Mouse (Mus musculus): ENCODE results near the gene Axdnd1. TPM values are rescaled to one million over a fixed set of nuclear protein-coding genes. Genes with fewer than 3 reads are reported as not detected.
A peak's percentile ranks its signal among the peaks of the same experiment; 100 is the strongest.
"Not testable (repeated sequence)": the region's sequence is repeated elsewhere in the genome, so short reads cannot be mapped to it uniquely, and the experiment has no call there.

The Axdnd1 gene
- total RNA-seq, 1 experiment: 0.49 TPM

DNA sequence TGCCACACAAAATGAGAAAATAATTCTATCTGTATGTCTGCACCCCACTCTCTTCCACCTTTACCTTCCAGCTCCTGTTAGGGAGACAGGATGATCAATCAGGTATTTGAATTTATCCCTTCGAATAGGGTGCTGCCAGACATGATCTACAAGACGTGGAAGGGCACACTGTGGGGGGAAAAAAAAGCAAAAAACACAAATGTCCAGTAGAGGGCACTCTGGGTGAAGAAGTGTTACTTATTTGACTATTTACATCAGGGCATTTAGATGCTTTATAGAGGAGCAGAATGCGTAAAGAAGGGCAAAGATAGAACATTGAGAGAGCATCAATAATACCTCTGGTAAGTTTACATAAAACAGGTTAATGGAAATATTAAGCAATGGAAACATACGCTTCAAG lies 2.8 kb downstream of the Axdnd1 start:
- Histone ChIP-seq H3K4me1 (ENCODE audit: control insufficient read depth in 2 of 2, insufficient read depth in 2 of 2, low read length in 2 of 2, poor library complexity in 1 of 2) (0 out of 4 replicates have a peak, but pooled peaks cover 0 to 2% of the 10 kb centered on the region in 2 experiments), H3K36me3 (ENCODE audit: control insufficient read depth, insufficient read depth, low read length, poor library complexity, severe bottlenecking) (no peaks in the 10 kb centered on the region), H3K9ac (ENCODE audit: insufficient read depth, low read depth, low read length, poor library complexity, severe bottlenecking) (no peak overlapping the region), H3K27ac (ENCODE audit: insufficient read depth, low read depth, low read length, poor library complexity, severe bottlenecking) (no peak overlapping the region), H3K4me3 (ENCODE audit: insufficient read depth in 1 of 2, low read depth in 1 of 2, low read length in 2 of 2, poor library complexity in 1 of 2, severe bottlenecking in 1 of 2) (no peak overlapping the region), H3K9me3 (ENCODE audit: control insufficient read depth, insufficient read depth, low read depth, low read length) (no peaks in the 10 kb centered on the region)
- in situ Hi-C loops (cut with MboI; ENCODE audit: low sequenced_read_pairs in 2 of 2, unreplicated experiment in 2 of 2): no loop called here
- peak; percentile 55 for DNase-seq (ENCODE audit: low read depth, low spot score)
- TF ChIP-seq ZC3H11A (IDR thresholded peaks at IDR 0.05; ENCODE audit: borderline replicate concordance, low read depth, low read length) (no peak), ZNF384 (IDR thresholded peaks at IDR 0.05; ENCODE audit: low read depth, low read length) (no peak)

DNA sequence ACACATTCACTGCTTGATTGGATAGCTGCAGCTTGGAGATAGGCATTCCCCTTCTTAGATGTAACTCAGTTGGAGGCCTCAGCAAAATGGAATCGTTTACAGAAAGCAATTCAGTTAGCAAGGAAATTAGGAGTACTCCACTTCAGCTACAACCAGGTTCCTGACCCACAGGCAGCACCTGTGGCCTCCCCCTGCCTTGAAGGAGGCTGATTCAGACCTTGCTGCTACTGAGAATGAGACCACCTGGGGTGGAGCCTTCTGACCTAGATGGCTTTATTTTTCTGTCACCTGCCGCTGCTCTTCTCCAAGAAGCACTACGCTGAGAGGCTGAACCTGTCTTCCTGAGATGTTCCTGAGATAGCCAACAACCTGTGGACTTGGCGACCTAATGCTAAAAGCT lies 12.4 kb downstream of the Axdnd1 start:
- H3K4me1 ChIP-seq (ENCODE audit: control insufficient read depth in 2 of 2, insufficient read depth in 2 of 2, low read length in 2 of 2, poor library complexity in 1 of 2): peaks cover 2 to 4% of the 10 kb centered on the region in 2 experiments; a peak in 2 of 4 replicates
- H3K4me3 ChIP-seq (ENCODE audit: insufficient read depth in 1 of 2, low read depth in 1 of 2, low read length in 2 of 2, poor library complexity in 1 of 2, severe bottlenecking in 1 of 2): no peak overlapping the region
- no peaks in the 10 kb centered on the region for H3K9me3 ChIP-seq (ENCODE audit: control insufficient read depth, insufficient read depth, low read depth, low read length)
- H3K27ac ChIP-seq (ENCODE audit: insufficient read depth, low read depth, low read length, poor library complexity, severe bottlenecking): no peak overlapping the region
- in situ Hi-C loops (cut with MboI; ENCODE audit: low sequenced_read_pairs in 2 of 2, unreplicated experiment in 2 of 2): no loop called here
- no peak for DNase-seq (ENCODE audit: low read depth, low spot score)
- no peak for TF ChIP-seq MAFK (IDR thresholded peaks at IDR 0.05; ENCODE audit: insufficient read depth, low read depth, low read length)
- no peak for TF ChIP-seq ZNF384 (IDR thresholded peaks at IDR 0.05; ENCODE audit: low read depth, low read length)
- TF ChIP-seq HCFC1 (IDR thresholded peaks at IDR 0.05; ENCODE audit: borderline replicate concordance, insufficient read depth, low read length): no peak
- TF ChIP-seq ZC3H11A (IDR thresholded peaks at IDR 0.05; ENCODE audit: borderline replicate concordance, low read depth, low read length): no peak
- no peak for TF ChIP-seq CHD2 (IDR thresholded peaks at IDR 0.05; ENCODE audit: low read depth, low read length)
- no peak overlapping the region for H3K9ac ChIP-seq (ENCODE audit: insufficient read depth, low read depth, low read length, poor library complexity, severe bottlenecking)
- H3K36me3 ChIP-seq (ENCODE audit: control insufficient read depth, insufficient read depth, low read length, poor library complexity, severe bottlenecking): no peaks in the 10 kb centered on the region

DNA sequence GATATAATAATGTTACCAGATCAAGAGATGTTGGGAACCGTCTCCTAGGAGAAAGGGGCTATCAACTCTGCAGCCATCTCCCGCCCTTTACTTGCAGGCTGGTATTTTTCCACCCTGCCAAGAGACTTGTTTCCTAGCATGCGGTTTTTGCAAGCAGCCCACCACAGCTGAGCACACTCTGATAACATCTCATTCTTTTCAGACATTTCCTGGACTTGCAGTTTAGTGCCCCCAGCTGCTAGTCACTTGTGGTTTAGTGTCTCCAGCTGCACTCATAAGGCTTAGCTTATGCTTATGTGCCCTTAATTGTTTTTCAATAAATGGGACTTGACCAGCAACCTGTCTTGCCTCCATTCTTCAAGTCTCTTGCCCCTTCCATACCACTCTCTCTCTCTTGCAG lies 13.0 kb downstream of the Axdnd1 start:
- DNase-seq (ENCODE audit: low read depth, low spot score): no peak
- Histone ChIP-seq H3K4me1 (ENCODE audit: control insufficient read depth in 2 of 2, insufficient read depth in 2 of 2, low read length in 2 of 2, poor library complexity in 1 of 2) (peaks cover 3 to 7% of the 10 kb centered on the region in 2 experiments; a peak in 2 of 4 replicates), H3K9me3 (ENCODE audit: control insufficient read depth, insufficient read depth, low read depth, low read length) (no peaks in the 10 kb centered on the region), H3K9ac (ENCODE audit: insufficient read depth, low read depth, low read length, poor library complexity, severe bottlenecking) (no peak overlapping the region), H3K4me3 (ENCODE audit: insufficient read depth in 1 of 2, low read depth in 1 of 2, low read length in 2 of 2, poor library complexity in 1 of 2, severe bottlenecking in 1 of 2) (no peak overlapping the region), H3K27ac (ENCODE audit: insufficient read depth, low read depth, low read length, poor library complexity, severe bottlenecking) (no peak overlapping the region), H3K36me3 (ENCODE audit: control insufficient read depth, insufficient read depth, low read length, poor library complexity, severe bottlenecking) (no peaks in the 10 kb centered on the region)
- in situ Hi-C loops (cut with MboI; ENCODE audit: low sequenced_read_pairs in 2 of 2, unreplicated experiment in 2 of 2): no loop called here
- TF ChIP-seq CHD2 (IDR thresholded peaks at IDR 0.05; ENCODE audit: low read depth, low read length) (no peak), ZNF384 (IDR thresholded peaks at IDR 0.05; ENCODE audit: low read depth, low read length) (no peak), HCFC1 (IDR thresholded peaks at IDR 0.05; ENCODE audit: borderline replicate concordance, insufficient read depth, low read length) (no peak), MAFK (IDR thresholded peaks at IDR 0.05; ENCODE audit: insufficient read depth, low read depth, low read length) (no peak), ZC3H11A (IDR thresholded peaks at IDR 0.05; ENCODE audit: borderline replicate concordance, low read depth, low read length) (no peak)

DNA sequence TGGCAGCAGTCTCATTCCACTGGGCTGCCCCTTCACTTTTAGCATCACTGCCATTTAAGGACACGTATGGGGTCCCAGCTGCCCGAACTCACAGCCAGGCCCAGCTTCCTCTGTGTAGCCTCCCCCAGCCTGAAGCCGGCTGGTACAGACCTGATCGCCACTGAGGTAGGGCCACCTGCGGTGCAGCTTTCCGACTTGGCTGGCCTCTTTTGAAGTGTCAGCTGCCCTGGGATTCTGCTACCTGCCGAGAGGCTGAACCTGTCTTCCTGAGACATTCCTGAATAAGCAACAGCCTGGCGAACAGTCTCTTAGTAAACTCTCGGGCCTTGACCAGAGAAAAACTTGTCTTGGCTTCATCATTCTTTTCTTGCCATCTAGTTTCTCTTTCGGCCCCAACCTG lies 17.7 kb downstream of the Axdnd1 start:
- H3K27ac ChIP-seq (ENCODE audit: insufficient read depth, low read depth, low read length, poor library complexity, severe bottlenecking): no peak overlapping the region
- TF ChIP-seq CHD2 (IDR thresholded peaks at IDR 0.05; ENCODE audit: low read depth, low read length) (no peak), MAFK (IDR thresholded peaks at IDR 0.05; ENCODE audit: insufficient read depth, low read depth, low read length) (no peak), HCFC1 (IDR thresholded peaks at IDR 0.05; ENCODE audit: borderline replicate concordance, insufficient read depth, low read length) (no peak), ZNF384 (IDR thresholded peaks at IDR 0.05; ENCODE audit: low read depth, low read length) (no peak), ZC3H11A (IDR thresholded peaks at IDR 0.05; ENCODE audit: borderline replicate concordance, low read depth, low read length) (no peak)
- peaks cover 5 to 7% of the 10 kb centered on the region in 2 experiments; a peak in 2 of 4 replicates for H3K4me1 ChIP-seq (ENCODE audit: control insufficient read depth in 2 of 2, insufficient read depth in 2 of 2, low read length in 2 of 2, poor library complexity in 1 of 2)
- H3K36me3 ChIP-seq (ENCODE audit: control insufficient read depth, insufficient read depth, low read length, poor library complexity, severe bottlenecking): no peaks in the 10 kb centered on the region
- no peak overlapping the region for H3K4me3 ChIP-seq (ENCODE audit: insufficient read depth in 1 of 2, low read depth in 1 of 2, low read length in 2 of 2, poor library complexity in 1 of 2, severe bottlenecking in 1 of 2)
- no peaks in the 10 kb centered on the region for H3K9me3 ChIP-seq (ENCODE audit: control insufficient read depth, insufficient read depth, low read depth, low read length)
- in situ Hi-C loops (cut with MboI; ENCODE audit: low sequenced_read_pairs in 2 of 2, unreplicated experiment in 2 of 2): no loop called here
- H3K9ac ChIP-seq (ENCODE audit: insufficient read depth, low read depth, low read length, poor library complexity, severe bottlenecking): no peak overlapping the region
- no peak for DNase-seq (ENCODE audit: low read depth, low spot score)

DNA sequence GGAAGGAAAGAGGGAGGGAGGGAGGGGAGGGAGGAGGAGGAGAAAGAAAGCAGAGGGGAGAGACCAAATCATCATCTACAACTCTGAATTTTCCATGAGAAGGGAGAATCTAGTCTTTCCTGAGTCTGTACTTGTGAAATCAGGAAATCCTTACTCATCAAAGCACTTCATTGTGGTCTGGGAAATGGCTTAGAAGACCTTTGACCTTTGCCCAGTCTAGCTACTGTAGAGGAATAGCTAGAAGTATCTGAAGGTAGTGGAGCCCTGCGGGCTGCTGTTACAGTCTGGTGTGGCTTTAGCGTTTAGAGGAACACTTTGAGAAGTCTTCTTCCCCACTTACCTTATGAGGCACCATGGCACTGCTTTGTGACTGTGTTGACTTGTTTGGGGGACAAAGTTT lies 18.5 kb downstream of the Axdnd1 start:
- in situ Hi-C loops (cut with MboI; ENCODE audit: low sequenced_read_pairs in 2 of 2, unreplicated experiment in 2 of 2): no loop called here
- H3K4me1 ChIP-seq (ENCODE audit: control insufficient read depth in 2 of 2, insufficient read depth in 2 of 2, low read length in 2 of 2, poor library complexity in 1 of 2): peaks cover 5 to 7% of the 10 kb centered on the region in 2 experiments; a peak in 2 of 4 replicates
- DNase-seq (ENCODE audit: low read depth, low spot score): no peak
- H3K27ac ChIP-seq (ENCODE audit: insufficient read depth, low read depth, low read length, poor library complexity, severe bottlenecking): no peak overlapping the region
- no peak overlapping the region for H3K9ac ChIP-seq (ENCODE audit: insufficient read depth, low read depth, low read length, poor library complexity, severe bottlenecking)
- TF ChIP-seq CHD2 (IDR thresholded peaks at IDR 0.05; ENCODE audit: low read depth, low read length) (no peak), ZC3H11A (IDR thresholded peaks at IDR 0.05; ENCODE audit: borderline replicate concordance, low read depth, low read length) (no peak), ZNF384 (IDR thresholded peaks at IDR 0.05; ENCODE audit: low read depth, low read length) (no peak), MAFK (IDR thresholded peaks at IDR 0.05; ENCODE audit: insufficient read depth, low read depth, low read length) (no peak), HCFC1 (IDR thresholded peaks at IDR 0.05; ENCODE audit: borderline replicate concordance, insufficient read depth, low read length) (no peak)
- H3K36me3 ChIP-seq (ENCODE audit: control insufficient read depth, insufficient read depth, low read length, poor library complexity, severe bottlenecking): no peaks in the 10 kb centered on the region
- no peaks in the 10 kb centered on the region for H3K9me3 ChIP-seq (ENCODE audit: control insufficient read depth, insufficient read depth, low read depth, low read length)
- no peak overlapping the region for H3K4me3 ChIP-seq (ENCODE audit: insufficient read depth in 1 of 2, low read depth in 1 of 2, low read length in 2 of 2, poor library complexity in 1 of 2, severe bottlenecking in 1 of 2)

DNA sequence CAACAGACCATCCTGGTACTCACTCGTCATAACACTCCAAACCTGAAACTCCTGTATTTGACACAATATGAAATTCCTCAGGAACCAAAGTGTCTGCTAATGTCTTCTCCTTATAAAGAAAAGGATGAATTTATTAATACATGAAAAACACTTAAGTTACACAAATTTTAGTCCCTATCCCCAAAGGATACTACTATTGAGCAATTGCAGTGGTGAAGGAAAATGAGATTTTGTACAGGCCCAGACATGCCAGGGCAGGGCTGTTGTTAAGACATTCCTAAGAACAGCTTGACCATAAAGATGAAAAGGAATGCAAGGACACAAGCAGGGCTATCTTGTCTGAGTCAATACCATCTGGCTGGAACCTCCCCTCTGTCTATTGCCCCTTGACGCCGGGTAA lies 20.8 kb downstream of the Axdnd1 start:
- H3K36me3 ChIP-seq (ENCODE audit: control insufficient read depth, insufficient read depth, low read length, poor library complexity, severe bottlenecking); H3K4me3 ChIP-seq (ENCODE audit: insufficient read depth in 1 of 2, low read depth in 1 of 2, low read length in 2 of 2, poor library complexity in 1 of 2, severe bottlenecking in 1 of 2); H3K9me3 ChIP-seq (ENCODE audit: control insufficient read depth, insufficient read depth, low read depth, low read length); H3K9ac ChIP-seq (ENCODE audit: insufficient read depth, low read depth, low read length, poor library complexity, severe bottlenecking); H3K27ac ChIP-seq (ENCODE audit: insufficient read depth, low read depth, low read length, poor library complexity, severe bottlenecking); H3K4me1 ChIP-seq (ENCODE audit: control insufficient read depth in 2 of 2, insufficient read depth in 2 of 2, low read length in 2 of 2, poor library complexity in 1 of 2); in situ Hi-C loops (cut with MboI; ENCODE audit: low sequenced_read_pairs in 2 of 2, unreplicated experiment in 2 of 2); DNase-seq (ENCODE audit: low read depth, low spot score): not testable (repeated sequence)
